Mouse (Mus musculus): ENCODE data around the gene Fxn.

DNA sequence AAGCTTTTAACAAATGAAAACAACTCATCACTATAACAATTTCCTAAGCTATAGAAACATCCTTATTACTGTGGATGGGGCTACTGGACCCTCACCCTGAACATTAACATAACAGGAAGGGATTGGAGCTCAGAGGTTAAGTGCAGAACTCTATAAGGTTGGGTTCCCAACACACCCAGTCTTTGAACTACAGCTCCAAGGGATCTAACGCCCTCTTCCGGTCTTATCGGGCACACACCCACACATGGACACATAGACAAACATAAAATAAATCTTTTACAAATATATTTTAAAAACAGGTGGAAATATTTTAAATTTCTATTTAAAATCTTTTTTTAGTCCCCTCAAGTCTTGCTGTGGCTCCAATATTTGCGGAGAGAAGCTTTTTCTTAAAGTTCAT lies 59.0 kb downstream of the Fxn start:
- TF ChIP-seq POLR2A (IDR thresholded peaks at IDR 0.05; ENCODE audit: insufficient read length, low read depth): no peak
- no peak for TF ChIP-seq MAX (IDR thresholded peaks at IDR 0.05; ENCODE audit: low read depth)
- TF ChIP-seq POLR2AphosphoS2 (IDR thresholded peaks at IDR 0.05; ENCODE audit: insufficient read length, low read depth): no peak
- TF ChIP-seq MYOD1 (IDR thresholded peaks at IDR 0.05; ENCODE audit: control insufficient read depth in 1 of 3, insufficient read length in 2 of 3, low read depth in 2 of 3): no peak
- TF ChIP-seq USF1 (IDR thresholded peaks at IDR 0.05; ENCODE audit: low read depth): no peak
- TF ChIP-seq SRF (IDR thresholded peaks at IDR 0.05; ENCODE audit: control insufficient read depth, insufficient read length, low read depth): no peak
- no peak for TF ChIP-seq E2F4 (IDR thresholded peaks at IDR 0.05; ENCODE audit: insufficient read depth)
- no peak for TF ChIP-seq TCF12 (IDR thresholded peaks at IDR 0.05; ENCODE audit: insufficient read depth, poor library complexity, severe bottlenecking)
- TF ChIP-seq REST (IDR thresholded peaks at IDR 0.05; ENCODE audit: insufficient read depth, insufficient read length): no peak
